Mouse (Mus musculus): ENCODE results near the gene Ndufa11. TPM values are rescaled to one million over a fixed set of nuclear protein-coding genes. Genes with fewer than 3 reads are reported as not detected.

Gene Ndufa11
- polyA plus RNA-seq, 1 experiment from 2014 or later, result 381 TPM

- Histone ChIP-seq H3K36me3 (ENCODE audit: control insufficient read depth, insufficient read depth, low read length) (0 out of 2 replicates have a peak, but pooled peaks cover 8% of the 10 kb centered on the region), H3K9me3 (ENCODE audit: control insufficient read depth, low read length) (no peaks in the 10 kb centered on the region), H3K4me3 (ENCODE audit: low read depth, low read length) (no peak overlapping the region), H3K27ac (ENCODE audit: low read depth, low read length) (no peak overlapping the region), H3K4me1 (replicated peaks; ENCODE audit: control insufficient read depth, insufficient read depth, low read length) (no peaks in the 10 kb centered on the region), H3K9ac (ENCODE audit: low read depth, low read length) (no peak overlapping the region), H3K27me3 (ENCODE audit: control insufficient read depth, insufficient read depth, low read length) (no peaks in the 10 kb centered on the region), H3K4me2 (replicated peaks; ENCODE audit: low read depth, low read length) (no peak overlapping the region)
- ATAC-seq (ENCODE audit: low FRiP score) (no peak), DNase-seq (ENCODE audit: low spot score) (no peak)
- WGBS, result 88% methylated on average over 5 of the region's 5 CpGs
Measured at GRCm38 (mm10) chr17:56683546-56684140, 33.9 kb upstream of the Ndufa11 start.

GRCm38 (mm10) chr17:56684649-56685048, 32.9 kb upstream of the Ndufa11 start:
- Histone ChIP-seq H3K27me3 (ENCODE audit: control insufficient read depth, insufficient read depth, low read length) (no peaks in the 10 kb centered on the region), H3K4me2 (replicated peaks; ENCODE audit: low read depth, low read length) (no peak overlapping the region), H3K9me3 (ENCODE audit: control insufficient read depth, low read length) (no peaks in the 10 kb centered on the region), H3K27ac (ENCODE audit: low read depth, low read length) (no peak overlapping the region), H3K36me3 (ENCODE audit: control insufficient read depth, insufficient read depth, low read length) (0 out of 2 replicates have a peak, but pooled peaks cover 8% of the 10 kb centered on the region), H3K4me3 (ENCODE audit: low read depth, low read length) (no peak overlapping the region), H3K9ac (ENCODE audit: low read depth, low read length) (no peak overlapping the region), H3K4me1 (replicated peaks; ENCODE audit: control insufficient read depth, insufficient read depth, low read length) (no peaks in the 10 kb centered on the region)
- ATAC-seq (ENCODE audit: low FRiP score) (no peak), DNase-seq (ENCODE audit: low spot score) (no peak)
- 94% methylated on average over 2 of the region's 2 CpGs for WGBS

- no peak overlapping the region for H3K9ac ChIP-seq (ENCODE audit: low read depth, low read length)
- H3K4me3 ChIP-seq (ENCODE audit: low read depth, low read length), result no peak overlapping the region
- no peaks in the 10 kb centered on the region for H3K9me3 ChIP-seq (ENCODE audit: control insufficient read depth, low read length)
- H3K36me3 ChIP-seq (ENCODE audit: control insufficient read depth, insufficient read depth, low read length), result 0 out of 2 replicates have a peak, but pooled peaks cover 8% of the 10 kb centered on the region
- 92% methylated on average over 4 of the region's 4 CpGs for WGBS
- no peak overlapping the region for H3K27ac ChIP-seq (ENCODE audit: low read depth, low read length)
- no peak overlapping the region for H3K4me2 ChIP-seq (replicated peaks; ENCODE audit: low read depth, low read length)
- DNase-seq (ENCODE audit: low spot score), result no peak
- H3K4me1 ChIP-seq (replicated peaks; ENCODE audit: control insufficient read depth, insufficient read depth, low read length), result no peaks in the 10 kb centered on the region
- no peaks in the 10 kb centered on the region for H3K27me3 ChIP-seq (ENCODE audit: control insufficient read depth, insufficient read depth, low read length)
- ATAC-seq (ENCODE audit: low FRiP score), result no peak
Measured at GRCm38 (mm10) chr17:56686801-56687200, 30.8 kb upstream of the Ndufa11 start.

GRCm38 (mm10) chr17:56688045-56688444, 29.5 kb upstream of the Ndufa11 start:
- no peaks in the 10 kb centered on the region for H3K9me3 ChIP-seq (ENCODE audit: control insufficient read depth, low read length)
- H3K4me2 ChIP-seq (replicated peaks; ENCODE audit: low read depth, low read length), result no peak overlapping the region
- DNase-seq (ENCODE audit: low spot score) (no peak), ATAC-seq (ENCODE audit: low FRiP score) (no peak)
- no peak overlapping the region for H3K27ac ChIP-seq (ENCODE audit: low read depth, low read length)
- H3K9ac ChIP-seq (ENCODE audit: low read depth, low read length), result no peak overlapping the region
- peaks cover 15% of the 10 kb centered on the region; the same call in 1 of the 2 replicates for H3K36me3 ChIP-seq (ENCODE audit: control insufficient read depth, insufficient read depth, low read length)
- no peaks in the 10 kb centered on the region for H3K4me1 ChIP-seq (replicated peaks; ENCODE audit: control insufficient read depth, insufficient read depth, low read length)
- H3K4me3 ChIP-seq (ENCODE audit: low read depth, low read length), result no peak overlapping the region
- H3K27me3 ChIP-seq (ENCODE audit: control insufficient read depth, insufficient read depth, low read length), result no peaks in the 10 kb centered on the region

GRCm38 (mm10) chr17:56688689-56689088, 28.9 kb upstream of the Ndufa11 start:
- Histone ChIP-seq H3K4me3 (ENCODE audit: low read depth, low read length) (no peak overlapping the region), H3K9ac (ENCODE audit: low read depth, low read length) (no peak overlapping the region), H3K4me2 (replicated peaks; ENCODE audit: low read depth, low read length) (no peak overlapping the region), H3K27ac (ENCODE audit: low read depth, low read length) (no peak overlapping the region), H3K4me1 (replicated peaks; ENCODE audit: control insufficient read depth, insufficient read depth, low read length) (no peaks in the 10 kb centered on the region), H3K27me3 (ENCODE audit: control insufficient read depth, insufficient read depth, low read length) (no peaks in the 10 kb centered on the region), H3K9me3 (ENCODE audit: control insufficient read depth, low read length) (no peaks in the 10 kb centered on the region), H3K36me3 (ENCODE audit: control insufficient read depth, insufficient read depth, low read length) (peaks cover 16% of the 10 kb centered on the region; the same call in 1 of the 2 replicates)
- DNase-seq (ENCODE audit: low spot score) (no peak), ATAC-seq (ENCODE audit: low FRiP score) (no peak)
- WGBS, result 85% methylated on average over 2 of the region's 2 CpGs

- Histone ChIP-seq H3K27ac (ENCODE audit: low read depth, low read length) (no peak overlapping the region), H3K36me3 (ENCODE audit: control insufficient read depth, insufficient read depth, low read length) (peaks cover 25% of the 10 kb centered on the region), H3K4me3 (ENCODE audit: low read depth, low read length) (no peak overlapping the region), H3K27me3 (ENCODE audit: control insufficient read depth, insufficient read depth, low read length) (no peaks in the 10 kb centered on the region), H3K4me1 (replicated peaks; ENCODE audit: control insufficient read depth, insufficient read depth, low read length) (no peaks in the 10 kb centered on the region), H3K4me2 (replicated peaks; ENCODE audit: low read depth, low read length) (no peak overlapping the region), H3K9me3 (ENCODE audit: control insufficient read depth, low read length) (no peaks in the 10 kb centered on the region), H3K9ac (ENCODE audit: low read depth, low read length) (no peak overlapping the region)
- 73% methylated on average over 1 of the region's 1 CpGs for WGBS
- DNase-seq (ENCODE audit: low spot score), result no peak
- no peak for ATAC-seq (ENCODE audit: low FRiP score)
Measured at GRCm38 (mm10) chr17:56693395-56693794, 24.2 kb upstream of the Ndufa11 start.

GRCm38 (mm10) chr17:56693851-56694310, 23.7 kb upstream of the Ndufa11 start:
- Histone ChIP-seq H3K9ac (ENCODE audit: low read depth, low read length) (no peak overlapping the region), H3K9me3 (ENCODE audit: control insufficient read depth, low read length) (no peaks in the 10 kb centered on the region), H3K4me3 (ENCODE audit: low read depth, low read length) (no peak overlapping the region), H3K4me2 (replicated peaks; ENCODE audit: low read depth, low read length) (no peak overlapping the region), H3K27me3 (ENCODE audit: control insufficient read depth, insufficient read depth, low read length) (no peaks in the 10 kb centered on the region), H3K36me3 (ENCODE audit: control insufficient read depth, insufficient read depth, low read length) (peaks cover 28% of the 10 kb centered on the region), H3K27ac (ENCODE audit: low read depth, low read length) (no peak overlapping the region), H3K4me1 (replicated peaks; ENCODE audit: control insufficient read depth, insufficient read depth, low read length) (no peaks in the 10 kb centered on the region)
- DNase-seq (ENCODE audit: low spot score) (no peak), ATAC-seq (ENCODE audit: low FRiP score) (no peak)
- whole genome bisulfite sequencing, result 81% methylated on average over 6 of the region's 6 CpGs

GRCm38 (mm10) chr17:56700451-56700850, 17.1 kb upstream of the Ndufa11 start:
- H3K9me3 ChIP-seq (ENCODE audit: control insufficient read depth, low read length), result no peaks in the 10 kb centered on the region
- H3K9ac ChIP-seq (ENCODE audit: low read depth, low read length), result no peak overlapping the region
- DNase-seq (ENCODE audit: low spot score) (no peak), ATAC-seq (ENCODE audit: low FRiP score) (no peak)
- no peaks in the 10 kb centered on the region for H3K27me3 ChIP-seq (ENCODE audit: control insufficient read depth, insufficient read depth, low read length)
- no peak overlapping the region for H3K27ac ChIP-seq (ENCODE audit: low read depth, low read length)
- WGBS, result 83% methylated on average over 2 of the region's 2 CpGs
- H3K36me3 ChIP-seq (ENCODE audit: control insufficient read depth, insufficient read depth, low read length), result peaks cover 30% of the 10 kb centered on the region
- no peak overlapping the region for H3K4me3 ChIP-seq (ENCODE audit: low read depth, low read length)
- no peak overlapping the region for H3K4me2 ChIP-seq (replicated peaks; ENCODE audit: low read depth, low read length)
- no peaks in the 10 kb centered on the region for H3K4me1 ChIP-seq (replicated peaks; ENCODE audit: control insufficient read depth, insufficient read depth, low read length)

GRCm38 (mm10) chr17:56703038-56703437, 14.5 kb upstream of the Ndufa11 start:
- WGBS, result 86% methylated on average over 4 of the region's 4 CpGs
- Histone ChIP-seq H3K4me1 (replicated peaks; ENCODE audit: control insufficient read depth, insufficient read depth, low read length) (no peaks in the 10 kb centered on the region), H3K4me2 (replicated peaks; ENCODE audit: low read depth, low read length) (no peak overlapping the region), H3K27ac (ENCODE audit: low read depth, low read length) (no peak overlapping the region), H3K4me3 (ENCODE audit: low read depth, low read length) (no peak overlapping the region), H3K27me3 (ENCODE audit: control insufficient read depth, insufficient read depth, low read length) (no peaks in the 10 kb centered on the region), H3K36me3 (ENCODE audit: control insufficient read depth, insufficient read depth, low read length) (peaks cover 37% of the 10 kb centered on the region), H3K9me3 (ENCODE audit: control insufficient read depth, low read length) (no peaks in the 10 kb centered on the region), H3K9ac (ENCODE audit: low read depth, low read length) (no peak overlapping the region)
- ATAC-seq (ENCODE audit: low FRiP score) (no peak), DNase-seq (ENCODE audit: low spot score) (no peak)
